Mouse (Mus musculus): ENCODE measurements at regions not wholly inside any gene's neighbourhood (a gene's known extent, or its start where the extent isn't known, plus 50 kb on each side); places are given as distances from the start of the nearest gene placed in this dataset.

GRCm38 (mm10) chr2:78987388-78987787 lies 119.5 kb downstream of the Ube2e3 start:
- no peak for TF ChIP-seq TCF12 (IDR thresholded peaks at IDR 0.05; ENCODE audit: low read depth, low read length)
- TF ChIP-seq JUND (IDR thresholded peaks at IDR 0.05; ENCODE audit: low read depth, low read length) = no peak
- TF ChIP-seq MAZ (IDR thresholded peaks at IDR 0.05; ENCODE audit: low read depth, low read length) = no peak
- TF ChIP-seq TBP (IDR thresholded peaks at IDR 0.05; ENCODE audit: low read depth, low read length) = no peak
- no peak for TF ChIP-seq CTCF (IDR thresholded peaks at IDR 0.05 in 2 of 3, conservative IDR thresholded peaks at IDR 0.05 in 1 of 3; ENCODE audit: control insufficient read depth in 1 of 3, insufficient read depth in 1 of 3, low read depth in 2 of 3, low read length in 3 of 3, poor library complexity in 1 of 3, severe bottlenecking in 1 of 3)
- TF ChIP-seq MAX (IDR thresholded peaks at IDR 0.05; ENCODE audit: low read length) = no peak
- no peak for TF ChIP-seq SMC3 (IDR thresholded peaks at IDR 0.05; ENCODE audit: low read depth, low read length)
- no peak for TF ChIP-seq CHD2 (IDR thresholded peaks at IDR 0.05; ENCODE audit: low read length)
- TF ChIP-seq ZKSCAN1 (IDR thresholded peaks at IDR 0.05; ENCODE audit: low read depth, low read length) = no peak
- TF ChIP-seq POLR2A (IDR thresholded peaks at IDR 0.05; ENCODE audit: control insufficient read depth in 1 of 2, insufficient read depth in 1 of 2, low read depth in 1 of 2, low read length in 2 of 2, poor library complexity in 1 of 2) = no peak
- no peak for TF ChIP-seq MEF2A (IDR thresholded peaks at IDR 0.05; ENCODE audit: extremely low read depth, insufficient replicate concordance, low read depth, low read length, poor library complexity, severe bottlenecking)
- TF ChIP-seq RAD21 (IDR thresholded peaks at IDR 0.05; ENCODE audit: low read depth, low read length) = no peak
- TF ChIP-seq CHD1 (IDR thresholded peaks at IDR 0.05; ENCODE audit: low read depth, low read length) = no peak

Measured in MEL (cell line).